In the genomic region with DNA sequence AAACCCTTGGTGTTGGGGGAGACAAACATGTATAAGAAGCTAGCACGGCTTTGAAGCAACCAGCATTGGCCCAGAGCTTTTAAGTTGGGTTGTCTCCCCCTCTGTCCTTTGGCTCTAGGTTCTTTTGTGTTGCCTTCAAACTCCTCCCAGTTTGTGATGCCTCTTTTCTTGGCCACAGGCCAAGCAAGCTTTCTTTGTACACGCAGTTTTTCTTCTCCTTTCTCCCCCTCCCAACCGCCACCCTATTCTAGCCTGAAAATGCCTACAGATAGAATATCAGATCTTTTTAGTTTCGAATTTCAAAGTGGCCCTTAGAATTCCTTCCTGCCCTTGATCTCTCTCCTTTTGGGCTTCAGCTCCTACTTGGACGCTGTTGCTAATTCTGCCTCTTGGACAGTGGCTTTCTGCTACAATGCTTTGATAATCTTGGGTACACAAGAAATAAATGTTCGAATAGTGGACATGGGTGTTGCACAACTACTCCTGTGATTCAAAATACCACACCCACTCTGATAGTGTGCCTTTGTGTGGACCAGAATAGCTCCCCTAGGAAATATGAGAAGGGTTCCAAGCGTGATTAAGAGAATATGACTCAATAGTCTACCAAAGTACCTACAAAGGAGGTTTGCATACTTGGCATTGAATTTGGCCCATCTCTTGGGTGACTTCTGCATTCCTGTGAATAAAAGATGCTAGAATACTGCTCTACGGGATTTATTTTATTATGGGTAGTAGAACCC, we compare ENCODE assay signal across 9 mouse cellular contexts.
DNase-seq lines count a peak whose midpoint lies in the region; ATAC-seq and TF ChIP-seq lines count a peak whose summit lies in the region.
"Had no signal": no experiment of that assay in that cellular context is flagged by ENCODE, and none has a peak within 500 bp of the region (broad histone marks: within the 10 kb centered on the region; RNA-seq: fewer than 3 reads in every experiment).

No protein-coding gene starts in this region.

- H3K27me3 ChIP-seq in heart, embryonic 13.5 days (replicated peaks) = no peaks in the 10 kb centered on the region
- H3K27me3 ChIP-seq in heart, embryonic 15.5 days = no peaks in the 10 kb centered on the region
- no peaks in the 10 kb centered on the region for H3K27me3 ChIP-seq in stomach, postnatal 0 days (ENCODE audit: control insufficient read depth, insufficient read depth, low read length)

- peak overlapping the region; percentile 70 for H3K27ac ChIP-seq in heart, embryonic 13.5 days (replicated peaks)
- H3K27ac ChIP-seq in heart, embryonic 15.5 days = peak overlapping the region; percentile 58
- no peak overlapping the region for H3K27ac ChIP-seq in stomach, postnatal 0 days (replicated peaks)

- H3K4me1 ChIP-seq in heart, embryonic 13.5 days = peaks cover 18% of the 10 kb centered on the region
- peaks cover 21% of the 10 kb centered on the region for H3K4me1 ChIP-seq in heart, embryonic 15.5 days (replicated peaks)
- no peaks in the 10 kb centered on the region for H3K4me1 ChIP-seq in stomach, postnatal 0 days (replicated peaks; ENCODE audit: control insufficient read depth, insufficient read depth)

- TF ChIP-seq EP300 in stomach, postnatal 0 days (optimal IDR thresholded peaks at IDR 0.05) = no peak

- no peak for ATAC-seq in heart, embryonic 13.5 days (ENCODE audit: extremely low read depth, insufficient number of reproducible peaks, low FRiP score, low TSS enrichment)
- no peak for ATAC-seq in heart, embryonic 15.5 days (replicated peaks; ENCODE audit: insufficient number of reproducible peaks, insufficient read depth, low FRiP score, low read depth)
- peak; percentile 86 for ATAC-seq in stomach, postnatal 0 days (ENCODE audit: low FRiP score, low TSS enrichment)
- ATAC-seq: Patski had no signal

- 0 out of 2 replicates have a peak, but pooled peaks cover under 1% of the 10 kb centered on the region for H3K9me3 ChIP-seq in heart, embryonic 13.5 days
- H3K9me3 ChIP-seq in heart, embryonic 15.5 days (replicated peaks) = no peaks in the 10 kb centered on the region
- no peaks in the 10 kb centered on the region for H3K9me3 ChIP-seq in stomach, postnatal 0 days (ENCODE audit: control insufficient read depth, low read length)

- WGBS in heart, embryonic 13.5 days = 27% methylated on average over 8 of the region's 8 CpGs
- 33% methylated on average over 8 of the region's 8 CpGs for WGBS in heart, embryonic 15.5 days
- 41% methylated on average over 8 of the region's 8 CpGs for WGBS in stomach, postnatal 0 days

- H3K4me3 ChIP-seq in heart, embryonic 13.5 days = no peak overlapping the region
- H3K4me3 ChIP-seq in heart, embryonic 15.5 days = no peak overlapping the region
- H3K4me3 ChIP-seq in stomach, postnatal 0 days (ENCODE audit: low read depth, low read length) = no peak overlapping the region

- H3K4me2 ChIP-seq in heart, embryonic 13.5 days = peak overlapping the region; percentile 45
- peak overlapping the region; percentile 20; the same call in 1 of the 2 replicates for H3K4me2 ChIP-seq in heart, embryonic 15.5 days
- H3K4me2 ChIP-seq in stomach, postnatal 0 days (replicated peaks; ENCODE audit: low read depth) = no peak overlapping the region

- no peak for DNase-seq in heart, adult 11 months
- DNase-seq in urinary bladder, postnatal 14 days (ENCODE audit: low spot score) = peak; percentile 10
- no peak for DNase-seq in urinary bladder, adult 18-20 months (ENCODE audit: low spot score in 2 of 2)
- DNase-seq in stomach, postnatal 0 days (ENCODE audit: low spot score) = peak; percentile 38
- no peak for DNase-seq in ovary, postnatal 36 days (ENCODE audit: low spot score)
- DNase-seq in urinary bladder, postnatal 10 days (ENCODE audit: low spot score) = no peak

- no peaks in the 10 kb centered on the region for H3K36me3 ChIP-seq in heart, embryonic 13.5 days
- no peaks in the 10 kb centered on the region for H3K36me3 ChIP-seq in heart, embryonic 15.5 days
- H3K36me3 ChIP-seq in stomach, postnatal 0 days (ENCODE audit: control insufficient read depth, insufficient read depth, low read length) = no peaks in the 10 kb centered on the region

- 0 out of 2 replicates have a peak overlapping the region, but pooled peaks have one; percentile 5 for H3K9ac ChIP-seq in heart, embryonic 13.5 days
- H3K9ac ChIP-seq in heart, embryonic 15.5 days = no peak overlapping the region
- no peak overlapping the region for H3K9ac ChIP-seq in stomach, postnatal 0 days (ENCODE audit: low read length)

- no peak for TF ChIP-seq CTCF in stomach, postnatal 0 days (IDR thresholded peaks at IDR 0.05; ENCODE audit: low read depth)

Comparison
In these comparisons a context has a peak if more than half of its experiments do, and no peak if none do; other contexts are left out.
1. DNase-seq: peak in urinary bladder, postnatal 14 days (single experiment) and stomach, postnatal 0 days (single experiment); none in heart, adult 11 months (single experiment), urinary bladder, adult 18-20 months (0 of 2), ovary, postnatal 36 days (single experiment) and urinary bladder, postnatal 10 days (single experiment).